Mouse (Mus musculus) lung, postnatal 0 days (tissue): ENCODE measurements at regions not wholly inside any gene's neighbourhood (a gene's known extent, or its start where the extent isn't known, plus 50 kb on each side); places are given as distances from the start of the nearest gene placed in this dataset.

ENCODE experiments used
- ATAC-seq: fragments of 200-750 bp; cut with Nextera tagmentation; 2 replicates; pipeline ENCODE4 v1.8.0; 2017; ENCODE audit warnings: moderate library complexity
- DNase-seq: peaks from one replicate; pipeline ENCODE4 v3.0.0-alpha.2; 2016; ENCODE audit warnings: low spot score
- H3K27ac ChIP-seq: fragments of 300-500 bp; sonication (generic); 2 replicates; pipeline ENCODE4 v1.5.1; 2014; ENCODE audit warnings: antibody characterized with exemption, mild to moderate bottlenecking, low read length, mixed read lengths
- H3K27me3 ChIP-seq: fragments of 300-500 bp; sonication (generic); replicated peaks from 2 replicates; pipeline ENCODE4 v1.6.1; 2014; ENCODE audit warnings: low read length, mixed read lengths; ENCODE audit not compliant: insufficient read depth
- H3K36me3 ChIP-seq: fragments of 300-500 bp; sonication (generic); 2 replicates; pipeline ENCODE4 v1.6.1; 2014; ENCODE audit warnings: low read length, mixed read lengths; ENCODE audit not compliant: insufficient read depth
- H3K4me1 ChIP-seq: fragments of 300-500 bp; sonication (generic); 2 replicates; pipeline ENCODE4 v1.6.1; 2014; ENCODE audit warnings: antibody characterized with exemption, low read depth, low read length, mixed read lengths; ENCODE audit not compliant: insufficient read depth
- H3K4me2 ChIP-seq: fragments of 300-500 bp; sonication (generic); replicated peaks from 2 replicates; pipeline ENCODE4 v1.6.1; 2014; ENCODE audit warnings: low read depth, mild to moderate bottlenecking, low read length, moderate library complexity, mixed read lengths
- H3K4me3 ChIP-seq: fragments of 300-500 bp; sonication (generic); 2 replicates; pipeline ENCODE4 v1.5.1; 2014; ENCODE audit warnings: low read depth, low read length
- H3K9ac ChIP-seq: fragments of 300-500 bp; sonication (generic); replicated peaks from 2 replicates; pipeline ENCODE4 v1.6.1; 2014; ENCODE audit warnings: low read depth, mild to moderate bottlenecking
- H3K9me3 ChIP-seq: fragments of 300-500 bp; sonication (generic); 2 replicates; pipeline ENCODE4 v1.6.1; 2016; ENCODE audit warnings: low read length, mixed read lengths
- CTCF ChIP-seq: IDR thresholded peaks from 2 replicates; pipeline ENCODE4 v1.5.1; 2016; ENCODE audit warnings: antibody characterized with exemption, mild to moderate bottlenecking
- EP300 ChIP-seq: IDR thresholded peaks from 2 replicates; pipeline ENCODE4 v1.6.1; 2016; ENCODE audit warnings: antibody characterized with exemption, mild to moderate bottlenecking, control low read depth
- WGBS: fragments of 180-500 bp; shearing (Covaris S2); extraction: QIAGEN DNeasy Blood & Tissue Kit; methylation state at CpG from one replicate; pipeline ENCODE4 v1.1.7; 2014; 5-methylcytosine and 5-hydroxymethylcytosine counted together

DNA sequence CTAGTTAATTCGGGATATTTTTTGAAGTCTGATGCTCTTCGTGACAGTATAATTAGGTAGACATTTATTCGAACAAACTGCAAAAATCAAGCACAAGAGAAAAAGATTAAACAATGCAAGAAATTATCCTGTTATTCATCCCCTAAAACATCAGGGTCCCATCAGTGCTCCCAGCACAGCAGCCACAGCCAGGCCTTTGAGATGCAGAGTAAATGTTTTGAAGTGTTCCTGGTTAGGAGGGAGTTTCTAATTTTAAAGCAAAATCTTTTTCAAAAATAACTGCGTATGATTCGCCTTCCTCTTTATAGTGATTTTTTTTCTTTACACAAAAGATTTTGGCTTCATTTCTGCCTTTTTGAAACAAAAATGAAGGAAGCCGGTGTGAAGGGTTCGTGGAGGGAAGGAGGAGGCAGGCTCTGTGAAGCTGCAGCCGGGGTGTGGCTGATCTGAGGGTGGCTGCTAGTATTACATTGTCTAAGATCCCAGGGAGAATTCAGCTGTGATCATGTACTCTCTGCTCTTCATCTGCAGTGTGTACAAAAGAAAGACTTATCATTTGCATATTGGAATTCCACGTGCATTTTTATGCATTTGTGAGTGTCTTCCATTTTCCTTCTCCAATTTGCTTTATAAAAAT, 534.7 kb downstream of the Rwdd3 start:
- H3K27me3 ChIP-seq = no peaks in the 10 kb centered on the region
- no peaks in the 10 kb centered on the region for H3K4me1 ChIP-seq
- no peak overlapping the region for H3K4me3 ChIP-seq
- ATAC-seq (no peak), DNase-seq (no peak)
- no peak overlapping the region for H3K9ac ChIP-seq
- H3K36me3 ChIP-seq = no peaks in the 10 kb centered on the region
- no peaks in the 10 kb centered on the region for H3K9me3 ChIP-seq
- TF ChIP-seq EP300 (no peak), CTCF (no peak)
- H3K4me2 ChIP-seq = no peak overlapping the region
- WGBS = 55% methylated on average over 9 of the region's 9 CpGs
- no peak overlapping the region for H3K27ac ChIP-seq

DNA sequence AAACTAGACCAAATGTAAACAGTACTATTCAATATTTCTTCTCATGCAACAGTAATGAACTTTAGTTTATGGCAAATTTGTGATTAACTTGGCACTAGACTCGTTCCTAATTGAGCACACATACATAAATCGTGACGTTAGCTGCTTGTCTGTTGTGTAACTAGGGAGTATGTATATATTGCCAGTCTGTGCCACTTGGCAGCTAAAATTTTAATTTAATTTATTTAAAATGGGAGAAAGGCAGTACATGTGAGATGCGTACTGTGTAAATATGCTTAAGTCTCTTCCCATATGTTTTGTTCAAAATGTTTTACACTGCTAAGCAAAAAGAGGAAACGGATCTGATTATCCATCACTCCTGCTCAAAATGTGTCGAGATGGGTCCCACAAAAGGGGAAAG, 553.1 kb downstream of the Rwdd3 start:
- Histone ChIP-seq H3K9ac (no peak overlapping the region), H3K27me3 (no peaks in the 10 kb centered on the region), H3K27ac (no peak overlapping the region), H3K4me3 (no peak overlapping the region), H3K9me3 (no peaks in the 10 kb centered on the region), H3K4me2 (no peak overlapping the region), H3K4me1 (no peaks in the 10 kb centered on the region), H3K36me3 (no peaks in the 10 kb centered on the region)
- 51% methylated on average over 6 of the region's 6 CpGs for WGBS
- DNase-seq = no peak
- TF ChIP-seq EP300 = no peak
- TF ChIP-seq CTCF = no peak
- no peak for ATAC-seq

GRCm38 (mm10) chr3:120594226-120594625, 577.3 kb downstream of the Rwdd3 start:
- no peak overlapping the region for H3K9ac ChIP-seq
- 88% methylated on average over 1 of the region's 1 CpGs for WGBS
- no peaks in the 10 kb centered on the region for H3K9me3 ChIP-seq
- H3K27me3 ChIP-seq = no peaks in the 10 kb centered on the region
- TF ChIP-seq CTCF = no peak
- TF ChIP-seq EP300 = no peak
- H3K36me3 ChIP-seq = no peaks in the 10 kb centered on the region
- no peak overlapping the region for H3K4me3 ChIP-seq
- ATAC-seq = no peak
- H3K4me2 ChIP-seq = no peak overlapping the region
- no peaks in the 10 kb centered on the region for H3K4me1 ChIP-seq
- no peak for DNase-seq
- no peak overlapping the region for H3K27ac ChIP-seq

DNA sequence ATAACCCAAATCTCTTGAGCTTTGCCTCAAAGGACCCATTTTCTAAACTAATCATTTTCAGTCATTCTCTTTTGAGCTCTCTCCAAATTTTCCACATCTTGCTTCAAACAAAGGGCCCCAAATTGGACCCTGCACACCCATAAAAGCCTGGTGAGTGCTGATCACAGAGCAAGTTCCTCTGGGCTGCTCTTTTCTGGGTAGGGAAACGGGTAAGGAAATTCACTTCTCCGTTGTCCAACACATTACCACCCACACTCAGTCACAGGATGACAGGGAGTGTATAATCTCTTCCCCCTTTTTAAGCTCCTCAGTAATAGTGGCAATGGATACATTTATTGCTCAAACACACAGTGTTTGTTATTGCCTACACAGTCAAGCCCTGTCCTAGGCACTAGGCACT, 580.3 kb downstream of the Rwdd3 start:
- H3K9me3 ChIP-seq = no peaks in the 10 kb centered on the region
- no peaks in the 10 kb centered on the region for H3K4me1 ChIP-seq
- no peaks in the 10 kb centered on the region for H3K36me3 ChIP-seq
- 47% methylated on average over 2 of the region's 2 CpGs for WGBS
- ATAC-seq (no peak), DNase-seq (no peak)
- no peak overlapping the region for H3K9ac ChIP-seq
- TF ChIP-seq EP300 = no peak
- TF ChIP-seq CTCF = no peak
- H3K4me2 ChIP-seq = no peak overlapping the region
- no peak overlapping the region for H3K4me3 ChIP-seq
- no peaks in the 10 kb centered on the region for H3K27me3 ChIP-seq
- no peak overlapping the region for H3K27ac ChIP-seq

GRCm38 (mm10) chr3:120570806-120571425, 600.6 kb downstream of the Rwdd3 start:
- H3K4me1 ChIP-seq = no peaks in the 10 kb centered on the region
- H3K9me3 ChIP-seq = no peaks in the 10 kb centered on the region
- H3K36me3 ChIP-seq = no peaks in the 10 kb centered on the region
- no peaks in the 10 kb centered on the region for H3K27me3 ChIP-seq
- no peak overlapping the region for H3K27ac ChIP-seq
- H3K9ac ChIP-seq = no peak overlapping the region
- no peak for ATAC-seq
- DNase-seq = no peak
- TF ChIP-seq EP300 = no peak
- no peak for TF ChIP-seq CTCF
- 29% methylated on average over 6 of the region's 6 CpGs for WGBS
- no peak overlapping the region for H3K4me2 ChIP-seq
- no peak overlapping the region for H3K4me3 ChIP-seq

GRCm38 (mm10) chr3:120541556-120542476, 629.7 kb downstream of the Rwdd3 start:
- TF ChIP-seq CTCF (no peak), EP300 (no peak)
- Histone ChIP-seq H3K9ac (no peak overlapping the region), H3K36me3 (no peaks in the 10 kb centered on the region), H3K9me3 (no peaks in the 10 kb centered on the region), H3K27me3 (no peaks in the 10 kb centered on the region), H3K4me2 (no peak overlapping the region; the same call in 1 of the 2 replicates), H3K4me1 (no peaks in the 10 kb centered on the region), H3K4me3 (no peak overlapping the region), H3K27ac (no peak overlapping the region)
- DNase-seq (no peak), ATAC-seq (no peak)
- WGBS = 40% methylated on average over 21 of the region's 21 CpGs
